Mouse (Mus musculus): Measurements from ENCODE around the gene Fam76a.

- TF ChIP-seq CTCF (IDR thresholded peaks at IDR 0.05; ENCODE audit: borderline replicate concordance, control insufficient read depth, extremely low read depth, insufficient read depth, low read length, poor library complexity) (no peak), POLR2A (IDR thresholded peaks at IDR 0.05; ENCODE audit: control insufficient read depth, extremely low read depth, insufficient read depth, low read length, poor library complexity) (no peak)
Observed at GRCm38 (mm10) chr4:132962628-132963027, 40.3 kb upstream of the Fam76a start.
